8 mouse cellular contexts compared by ENCODE assay signal in genomic region chr19:60310591-60310990, GRCm38 (mm10).
DNase-seq lines count a peak whose midpoint lies in the region; ATAC-seq and TF ChIP-seq lines count a peak whose summit lies in the region.

No protein-coding gene starts in this region.

- H3K4me2 ChIP-seq in kidney, embryonic 16.5 days (replicated peaks; ENCODE audit: low read depth, low read length) = no peak overlapping the region
- no peak overlapping the region for H3K4me2 ChIP-seq in forebrain, embryonic 15.5 days (replicated peaks)
- H3K4me2 ChIP-seq in limb, embryonic 14.5 days (replicated peaks; ENCODE audit: low read depth, low read length, severe bottlenecking) = no peak overlapping the region

- no peak overlapping the region for H3K9ac ChIP-seq in kidney, embryonic 16.5 days (replicated peaks; ENCODE audit: low read length)
- H3K9ac ChIP-seq in forebrain, embryonic 15.5 days (replicated peaks) = no peak overlapping the region
- no peak overlapping the region for H3K9ac ChIP-seq in limb, embryonic 14.5 days (ENCODE audit: low read depth, low read length, severe bottlenecking)

- H3K27ac ChIP-seq in kidney, embryonic 16.5 days (ENCODE audit: low read length) = no peak overlapping the region
- no peak overlapping the region for H3K27ac ChIP-seq in forebrain, embryonic 15.5 days (replicated peaks)
- no peak overlapping the region for H3K27ac ChIP-seq in limb, embryonic 14.5 days (replicated peaks; ENCODE audit: low read depth, low read length)

- DNase-seq in kidney, adult 18-20 months = peak; percentile 69
- peak; percentile 8 for DNase-seq in cerebellum, adult 11-12 months
- peak; percentile 47 to 72 for DNase-seq in kidney, adult 8-10 months
- peak; percentile 72 for DNase-seq in limb, embryonic 14.5 days (ENCODE audit: low spot score)
- DNase-seq in ovary, adult 18-20 months (ENCODE audit: low spot score) = peak; percentile 24
- DNase-seq in thymus, postnatal 14 days = peak; percentile 51

- H3K27me3 ChIP-seq in kidney, embryonic 16.5 days (ENCODE audit: insufficient read depth, low read length) = no peaks in the 10 kb centered on the region
- no peaks in the 10 kb centered on the region for H3K27me3 ChIP-seq in forebrain, embryonic 15.5 days
- no peaks in the 10 kb centered on the region for H3K27me3 ChIP-seq in limb, embryonic 14.5 days (ENCODE audit: control insufficient read depth, insufficient read depth, low read length)

- no peak; the same call in 1 of the 2 replicates for ATAC-seq in kidney, embryonic 16.5 days (ENCODE audit: low FRiP score, low TSS enrichment)
- peak; percentile 83; the same call in 1 of the 2 replicates for ATAC-seq in forebrain, embryonic 15.5 days (replicated peaks)
- no peak for ATAC-seq in limb, embryonic 14.5 days (ENCODE audit: low FRiP score, low read depth)

- H3K36me3 ChIP-seq in kidney, embryonic 16.5 days (ENCODE audit: insufficient read depth, low read length) = no peaks in the 10 kb centered on the region
- no peaks in the 10 kb centered on the region for H3K36me3 ChIP-seq in forebrain, embryonic 15.5 days
- H3K36me3 ChIP-seq in limb, embryonic 14.5 days (ENCODE audit: control insufficient read depth, insufficient read depth, low read length) = no peaks in the 10 kb centered on the region

- 20% methylated on average over 4 of the region's 4 CpGs for WGBS in kidney, embryonic 16.5 days
- 18% methylated on average over 4 of the region's 4 CpGs for WGBS in forebrain, embryonic 15.5 days
- 19% methylated on average over 4 of the region's 4 CpGs for WGBS in limb, embryonic 14.5 days

- H3K9me3 ChIP-seq in kidney, embryonic 16.5 days (ENCODE audit: low read length) = no peaks in the 10 kb centered on the region
- no peaks in the 10 kb centered on the region for H3K9me3 ChIP-seq in forebrain, embryonic 15.5 days
- no peaks in the 10 kb centered on the region for H3K9me3 ChIP-seq in limb, embryonic 14.5 days (ENCODE audit: control insufficient read depth, low read length)

- H3K4me3 ChIP-seq in kidney, embryonic 16.5 days (ENCODE audit: low read length) = no peak overlapping the region
- H3K4me3 ChIP-seq in forebrain, embryonic 15.5 days = no peak overlapping the region
- H3K4me3 ChIP-seq in limb, embryonic 14.5 days (replicated peaks; ENCODE audit: low read length) = no peak overlapping the region

- no peak for TF ChIP-seq POLR2A in limb, embryonic 14.5 days (IDR thresholded peaks at IDR 0.05; ENCODE audit: borderline replicate concordance, extremely low read depth, insufficient read depth, insufficient read length)

- H3K4me1 ChIP-seq in kidney, embryonic 16.5 days (ENCODE audit: insufficient read depth, low read length) = no peaks in the 10 kb centered on the region
- H3K4me1 ChIP-seq in forebrain, embryonic 15.5 days = no peaks in the 10 kb centered on the region
- no peaks in the 10 kb centered on the region for H3K4me1 ChIP-seq in limb, embryonic 14.5 days (ENCODE audit: control insufficient read depth, insufficient read depth, low read length)

Comparison
In these comparisons a context has a peak if more than half of its experiments do, and no peak if none do; other contexts are left out.
1. DNase-seq: peak in every context shown above with its lines; median percentile 72 in limb, embryonic 14.5 days; 69 in kidney, adult 18-20 months; 60 in kidney, adult 8-10 months; 51 in thymus, postnatal 14 days; 24 in ovary, adult 18-20 months; 8 in cerebellum, adult 11-12 months.